Mouse (Mus musculus): ENCODE data around the gene Scn7a. TPM values are rescaled to one million over a fixed set of nuclear protein-coding genes. Genes with fewer than 3 reads are reported as not detected.

Gene Scn7a
- total RNA-seq (2022), result 10 to 100 TPM in 1 of 4 experiments, 1 to 10 TPM in 3; 7.6 to 10.3 (median 9.3) TPM

- DNase-seq (ENCODE audit: low spot score), result peak; percentile 52
Observed at GRCm38 (mm10) chr2:66784765-66785164, at the start of gene Scn7a. Gene Scn7a, minus strand, starts transcription at chr2:66784914.

DNA sequence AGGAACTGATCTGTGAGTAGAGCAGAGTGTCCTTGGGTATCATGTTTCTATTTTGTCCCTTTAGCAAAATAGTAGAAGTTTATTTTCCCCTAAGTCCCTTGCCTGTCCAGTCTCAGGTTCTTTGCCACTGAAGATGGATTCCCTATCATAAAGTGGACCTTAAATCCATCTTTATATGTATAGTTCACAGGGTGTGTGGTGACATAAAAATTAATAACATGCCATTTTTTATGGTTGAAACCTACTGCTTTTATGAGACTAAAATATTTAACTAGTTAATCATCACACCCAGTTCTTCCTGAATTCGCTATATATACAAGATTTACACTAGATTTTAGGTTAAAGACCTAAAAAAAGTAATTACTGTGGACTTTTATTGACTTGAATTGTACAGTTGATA lies 43.0 kb upstream of the Scn7a start:
- no peak for DNase-seq (ENCODE audit: low spot score)

GRCm38 (mm10) chr2:66819862-66820559 lies 35.3 kb upstream of the Scn7a start:
- no peak for DNase-seq (ENCODE audit: low spot score)

GRCm38 (mm10) chr2:66799676-66800249 lies 15.0 kb upstream of the Scn7a start:
- DNase-seq (ENCODE audit: low spot score), result peak; percentile 36

- peak; percentile 69 for DNase-seq (ENCODE audit: low spot score)
Observed at GRCm38 (mm10) chr2:66797493-66797892, 12.8 kb upstream of the Scn7a start.

DNA sequence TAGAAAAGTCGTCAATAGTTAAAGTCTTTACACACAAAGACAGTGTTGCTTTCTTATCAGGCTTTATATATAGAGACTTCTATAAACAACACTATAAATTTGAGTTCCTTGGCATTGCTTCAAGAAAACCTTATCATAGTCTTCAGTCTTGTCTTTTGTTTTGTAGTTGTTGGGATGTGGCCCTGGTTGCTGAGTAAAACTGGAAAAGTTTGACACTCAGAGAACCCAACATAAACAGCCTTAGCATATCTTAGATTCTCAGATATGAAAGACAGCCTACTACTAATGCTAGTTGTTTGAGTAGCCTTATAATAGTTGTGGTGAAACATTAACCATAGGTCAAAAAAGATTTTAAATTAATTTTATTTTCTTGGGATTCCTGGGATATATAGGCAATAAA lies 6.9 kb upstream of the Scn7a start:
- no peak for DNase-seq (ENCODE audit: low spot score)

GRCm38 (mm10) chr2:66780884-66781283 lies 3.8 kb downstream of the Scn7a start:
- peak; percentile 82 for DNase-seq (ENCODE audit: low spot score)

DNA sequence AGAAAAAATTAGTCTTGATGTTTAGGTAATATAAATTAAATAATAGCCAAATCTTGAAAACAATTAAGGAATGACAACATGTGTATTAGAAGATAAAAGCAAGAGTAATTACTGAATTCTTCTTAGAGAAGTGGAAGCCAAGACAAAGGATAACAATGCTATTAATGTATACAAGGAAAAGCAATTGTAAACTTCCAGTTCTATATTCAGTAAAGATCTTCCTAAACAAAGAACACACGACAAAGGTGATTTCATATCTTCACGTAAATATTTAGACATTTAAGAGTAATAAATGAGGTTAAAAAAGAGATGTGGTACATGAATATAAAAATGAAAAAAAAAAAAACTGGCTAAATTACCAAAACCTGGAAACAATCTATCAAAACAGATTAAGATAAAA lies 16.7 kb downstream of the Scn7a start:
- DNase-seq (ENCODE audit: low spot score), result no peak

GRCm38 (mm10) chr2:66765170-66765569 lies 19.5 kb downstream of the Scn7a start:
- DNase-seq (ENCODE audit: low spot score), result no peak

- no peak for DNase-seq (ENCODE audit: low spot score)
Observed at GRCm38 (mm10) chr2:66762905-66763304, 21.8 kb downstream of the Scn7a start.

DNA sequence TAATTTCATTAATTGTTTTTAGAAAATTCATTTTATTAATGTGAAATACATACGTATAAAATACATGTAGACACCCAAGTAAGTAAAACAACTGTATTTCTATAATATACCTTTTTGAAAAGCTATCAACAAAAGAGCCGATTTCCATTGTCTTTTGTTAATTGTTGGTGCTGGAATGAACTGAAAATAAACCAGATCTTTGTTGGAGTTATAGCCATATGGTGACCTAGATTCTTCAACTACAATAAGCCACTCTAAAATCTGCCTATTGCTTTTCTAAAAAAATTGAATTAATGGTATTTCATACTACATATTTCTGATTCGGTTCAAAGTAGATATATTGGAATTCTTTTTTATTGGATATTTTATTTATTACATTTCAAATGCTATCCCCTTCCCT lies 56.7 kb downstream of the Scn7a start:
- DNase-seq (ENCODE audit: low spot score), result no peak

GRCm38 (mm10) chr2:66727585-66727974 lies 57.1 kb downstream of the Scn7a start:
- no peak for DNase-seq (ENCODE audit: low spot score)

- no peak for DNase-seq (ENCODE audit: low spot score)
Observed at GRCm38 (mm10) chr2:66726878-66727584, 57.7 kb downstream of the Scn7a start.

- DNase-seq (ENCODE audit: low spot score), result peak; percentile 21
Observed at GRCm38 (mm10) chr2:66712071-66712470, 72.6 kb downstream of the Scn7a start.

DNA sequence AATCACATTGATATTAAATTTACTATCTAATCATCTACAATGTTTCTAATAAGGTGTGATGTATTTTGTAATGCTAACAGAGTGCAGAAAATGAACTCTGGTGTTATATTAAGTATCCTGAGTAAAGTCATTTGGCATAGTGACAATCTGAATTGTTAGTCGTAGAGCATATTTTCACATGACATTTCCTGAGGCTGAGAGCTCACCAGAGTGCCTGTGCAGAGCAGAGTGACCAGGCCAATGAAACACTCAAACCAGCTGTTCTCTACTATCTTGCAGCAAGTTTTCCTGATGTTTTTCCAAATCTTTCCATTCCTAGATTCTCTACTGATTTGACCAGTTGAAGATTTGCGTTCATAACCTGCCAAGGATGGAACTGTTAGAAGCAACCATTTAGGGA lies 92.4 kb downstream of the Scn7a start:
- no peak for DNase-seq (ENCODE audit: low spot score)

DNA sequence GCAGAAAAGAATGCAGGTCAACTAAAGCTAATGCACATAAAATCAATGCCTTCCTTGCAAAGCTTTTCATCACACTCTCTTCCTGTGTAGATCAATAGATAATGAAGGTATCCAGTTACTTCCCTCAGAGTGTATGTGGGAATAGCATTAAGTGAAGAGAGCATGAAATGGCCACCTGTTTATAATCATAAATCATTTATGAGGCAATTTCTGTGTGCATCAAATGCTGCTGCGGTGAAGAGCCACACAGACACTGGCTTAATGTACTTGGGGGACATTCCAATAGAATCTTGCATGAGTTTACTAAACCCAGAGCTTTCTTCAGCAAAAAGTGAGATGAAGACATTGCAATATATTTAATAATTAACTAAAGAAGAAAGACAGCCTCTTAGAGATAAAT lies 122.7 kb downstream of the Scn7a start:
- no peak for DNase-seq (ENCODE audit: low spot score)

- DNase-seq (ENCODE audit: low spot score), result no peak
Observed at GRCm38 (mm10) chr2:66656430-66656829, 128.3 kb downstream of the Scn7a start.

DNA sequence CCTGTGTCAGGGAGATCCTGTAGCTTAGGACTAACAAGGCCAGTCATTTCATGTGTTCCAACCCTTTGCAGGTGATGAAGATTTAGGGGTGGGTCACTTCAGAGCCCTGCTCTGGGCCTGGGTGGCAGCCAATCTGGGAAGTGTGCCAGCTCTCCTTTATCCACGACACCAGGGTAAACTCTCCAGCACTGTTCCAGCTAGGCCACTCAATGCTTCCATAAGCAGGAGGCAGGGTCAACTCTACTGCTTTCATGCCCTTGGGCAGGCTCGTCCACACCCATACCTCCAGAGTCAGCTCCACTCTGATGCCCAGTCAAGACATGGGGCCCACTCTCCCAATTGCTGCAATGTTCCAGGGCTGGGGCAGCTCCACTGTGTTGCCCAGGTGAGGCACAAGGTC lies 129.3 kb downstream of the Scn7a start:
- DNase-seq (ENCODE audit: low spot score), result no peak

- no peak for DNase-seq (ENCODE audit: low spot score)
Observed at GRCm38 (mm10) chr2:66644384-66644783, 140.3 kb downstream of the Scn7a start.

- DNase-seq (ENCODE audit: low spot score), result no peak
Observed at GRCm38 (mm10) chr2:66634580-66635359, 149.9 kb downstream of the Scn7a start, which contains the start of gene Scn9a. Gene Scn9a, minus strand, starts transcription at chr2:66634962.

DNA sequence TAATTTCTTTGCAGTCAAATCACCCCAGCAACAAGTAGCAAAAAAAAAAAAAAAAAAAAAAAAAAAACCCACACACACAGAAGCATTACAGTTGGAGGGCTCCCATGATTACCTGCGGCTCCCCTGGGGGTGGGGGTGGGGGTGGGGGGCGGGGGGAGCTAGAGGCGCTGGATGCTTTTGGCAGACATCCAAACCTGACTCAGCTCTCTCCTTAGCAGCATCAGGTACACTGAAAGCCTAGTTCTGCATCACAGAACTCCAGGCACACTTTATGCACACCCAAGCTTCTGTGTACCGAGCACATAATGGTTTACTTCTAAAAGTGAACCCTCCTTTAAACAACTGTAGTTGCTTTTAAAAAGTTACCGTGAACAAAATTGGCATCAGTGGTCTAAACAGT lies 152.0 kb downstream of the Scn7a start:
- no peak for DNase-seq (ENCODE audit: low spot score)

All from heart, adult 8-10 months (tissue).